Mouse (Mus musculus) forebrain, postnatal 0 days (tissue): ENCODE measurements around the gene Mrpl48. TPM values are rescaled to one million over a fixed set of nuclear protein-coding genes. Genes with fewer than 3 reads are reported as not detected.

Experiments
- ATAC-seq: fragments of 200-750 bp; cut with Nextera tagmentation; 2 replicates; pipeline ENCODE4 v1.8.0; 2017; ENCODE audit warnings: mild to moderate bottlenecking, moderate library complexity
- DNase-seq: peaks from one replicate; pipeline ENCODE4 v3.0.0-alpha.2; 2015
- H3K27ac ChIP-seq: fragments of 300-500 bp; sonication (generic); 2 replicates; pipeline ENCODE4 v1.5.1; 2014; ENCODE audit warnings: low read depth, mild to moderate bottlenecking, antibody characterized with exemption, low read length, moderate library complexity, mixed read lengths
- H3K27me3 ChIP-seq: fragments of 300-500 bp; sonication (generic); 2 replicates; pipeline ENCODE4 v1.6.1; 2014; ENCODE audit warnings: mild to moderate bottlenecking, low read length, mixed read lengths; ENCODE audit not compliant: insufficient read depth
- H3K36me3 ChIP-seq: fragments of 300-500 bp; sonication (generic); 2 replicates; pipeline ENCODE4 v1.6.1; 2014; ENCODE audit warnings: mild to moderate bottlenecking, moderate library complexity; ENCODE audit not compliant: insufficient read depth
- H3K4me1 ChIP-seq: fragments of 300-500 bp; sonication (generic); 2 replicates; pipeline ENCODE4 v1.6.1; 2014; ENCODE audit warnings: antibody characterized with exemption; ENCODE audit not compliant: insufficient read depth
- H3K4me2 ChIP-seq: fragments of 300-500 bp; sonication (generic); 2 replicates; pipeline ENCODE4 v1.6.1; 2014; ENCODE audit warnings: low read depth, mild to moderate bottlenecking, moderate library complexity
- H3K4me3 ChIP-seq: fragments of 300-500 bp; sonication (generic); 2 replicates; pipeline ENCODE4 v1.5.1; 2014; ENCODE audit warnings: low read depth, low read length, mixed read lengths
- H3K9ac ChIP-seq: fragments of 300-500 bp; sonication (generic); 2 replicates; pipeline ENCODE4 v1.6.1; 2014; ENCODE audit warnings: mild to moderate bottlenecking
- H3K9me3 ChIP-seq: fragments of 300-500 bp; sonication (generic); 2 replicates; pipeline ENCODE4 v1.6.1; 2016; ENCODE audit warnings: low read length
- CTCF ChIP-seq: sonication (generic); IDR thresholded peaks from 2 replicates; pipeline ENCODE4 v1.5.1; 2016; ENCODE audit warnings: antibody characterized with exemption, control low read depth, low read depth
- WGBS: fragments of 180-500 bp; shearing (Covaris S2); extraction: QIAGEN DNeasy Blood & Tissue Kit; methylation state at CpG from one replicate; pipeline ENCODE4 v1.1.7; 2014; 5-methylcytosine and 5-hydroxymethylcytosine counted together
- polyA plus RNA-seq: library from polyadenylated mRNA; unstranded; fragments of >200 nt; fragmentation: Nextera tagmentation; extraction: Ambion mirVana; gene quantifications from 2 replicates; pipeline ENCODE4 v1.2.1, GENCODE M21; 2015
- total RNA-seq: library from RNA; depleted of rRNA; stranded (reverse); fragments of >200 nt; gene quantifications from 2 replicates; pipeline ENCODE4 v1.2.3, GENCODE M21; 2014; rRNA removed

Gene Mrpl48
- total and polyA plus RNA-seq, 2 experiments from 2014 or later = 28.9 to 88.4 TPM

GRCm38 (mm10) chr7:100496791-100497190 is 111.3 kb downstream of the Mrpl48 start:
- no peak for DNase-seq
- no peaks in the 10 kb centered on the region for H3K27me3 ChIP-seq
- peaks cover 20% of the 10 kb centered on the region for H3K4me1 ChIP-seq
- 98% methylated on average over 9 of the region's 9 CpGs for WGBS
- no peaks in the 10 kb centered on the region for H3K9me3 ChIP-seq
- ATAC-seq = no peak
- no peak overlapping the region for H3K27ac ChIP-seq
- no peak overlapping the region for H3K9ac ChIP-seq
- H3K36me3 ChIP-seq = no peaks in the 10 kb centered on the region
- 0 out of 2 replicates have a peak overlapping the region, but pooled peaks have one; percentile 8 for H3K4me2 ChIP-seq
- H3K4me3 ChIP-seq = no peak overlapping the region
- TF ChIP-seq CTCF = no peak

- no peak overlapping the region for H3K4me3 ChIP-seq
- ATAC-seq (no peak), DNase-seq (no peak)
- H3K27ac ChIP-seq = peak overlapping the region; percentile 54
- TF ChIP-seq CTCF = no peak
- peak overlapping the region; percentile 8; the same call in 1 of the 2 replicates for H3K4me2 ChIP-seq
- WGBS = 77% methylated on average over 6 of the region's 6 CpGs
- no peaks in the 10 kb centered on the region for H3K27me3 ChIP-seq
- H3K9me3 ChIP-seq = no peaks in the 10 kb centered on the region
- no peaks in the 10 kb centered on the region for H3K36me3 ChIP-seq
- peaks cover 20% of the 10 kb centered on the region for H3K4me1 ChIP-seq
- no peak overlapping the region for H3K9ac ChIP-seq
Observed at GRCm38 (mm10) chr7:100496371-100496770, 111.7 kb downstream of the Mrpl48 start.

Other genes with a start within 250 kb of the Mrpl48 start
- 20.1 and 21.8 TPM in 2 replicates for gene C2cd3, start 236.1 kb downstream of the Mrpl48 start, total RNA-seq
- gene C2cd3, start 236.1 kb downstream of the Mrpl48 start, polyA plus RNA-seq = 5.9 and 8.9 TPM in 2 replicates
- 114 and 122 TPM in 2 replicates for gene Ppme1, start 236.0 kb downstream of the Mrpl48 start, total RNA-seq
- gene Ppme1, start 236.0 kb downstream of the Mrpl48 start, polyA plus RNA-seq = 142 and 155 TPM in 2 replicates
- gene Ucp3, start 135.3 kb downstream of the Mrpl48 start, total RNA-seq = 0.15 and 0.19 TPM in 2 replicates
- not detected in 2 replicates for gene Ucp3, start 135.3 kb downstream of the Mrpl48 start, polyA plus RNA-seq
- 28.9 and 88.3 TPM in 2 replicates for gene Ucp2, start 115.0 kb downstream of the Mrpl48 start, total RNA-seq
- gene Ucp2, start 115.0 kb downstream of the Mrpl48 start, polyA plus RNA-seq = 83.6 and 106 TPM in 2 replicates
- gene Dnajb13, start 93.3 kb downstream of the Mrpl48 start, total RNA-seq = 3.4 TPM in 2 replicates
- 4.0 and 7.0 TPM in 2 replicates for gene Dnajb13, start 93.3 kb downstream of the Mrpl48 start, polyA plus RNA-seq
- gene Coa4, start 71.2 kb downstream of the Mrpl48 start, total RNA-seq = 4.8 and 10.3 TPM in 2 replicates
- gene Coa4, start 71.2 kb downstream of the Mrpl48 start, polyA plus RNA-seq = 3.5 and 5.7 TPM in 2 replicates
- 299 and 313 TPM in 2 replicates for gene Rab6a, start 891 bp downstream of the Mrpl48 start, total RNA-seq
- 258 and 305 TPM in 2 replicates for gene Rab6a, start 891 bp downstream of the Mrpl48 start, polyA plus RNA-seq
- gene Plekhb1, start 54.1 kb upstream of the Mrpl48 start, total RNA-seq = 14.8 and 20.4 TPM in 2 replicates
- 22.1 and 22.8 TPM in 2 replicates for gene Plekhb1, start 54.1 kb upstream of the Mrpl48 start, polyA plus RNA-seq
- 84.0 and 116 TPM in 2 replicates for gene Fam168a, start 98.3 kb upstream of the Mrpl48 start, total RNA-seq
- gene Fam168a, start 98.3 kb upstream of the Mrpl48 start, polyA plus RNA-seq = 90.1 and 91.7 TPM in 2 replicates